Mouse (Mus musculus) thymus, adult 2 months (tissue): Measurements from ENCODE around the gene Donson.

Source experiments
- CTCF ChIP-seq: fragments of 200-500 bp; IDR thresholded peaks from 2 replicates; pipeline ENCODE4 v1.5.1; 2012; ENCODE audit warnings: mild to moderate bottlenecking, control low read depth, low read length, moderate library complexity, borderline replicate concordance; ENCODE audit not compliant: control insufficient read depth, poor library complexity, insufficient read depth; ENCODE audit errors: extremely low read depth
- POLR2A ChIP-seq: fragments of 200-500 bp; IDR thresholded peaks from 2 replicates; pipeline ENCODE4 v1.6.1; 2012; ENCODE audit warnings: mild to moderate bottlenecking, low read length, control low read depth, moderate library complexity; ENCODE audit not compliant: control insufficient read depth, poor library complexity, insufficient read depth; ENCODE audit errors: extremely low read depth

DNA sequence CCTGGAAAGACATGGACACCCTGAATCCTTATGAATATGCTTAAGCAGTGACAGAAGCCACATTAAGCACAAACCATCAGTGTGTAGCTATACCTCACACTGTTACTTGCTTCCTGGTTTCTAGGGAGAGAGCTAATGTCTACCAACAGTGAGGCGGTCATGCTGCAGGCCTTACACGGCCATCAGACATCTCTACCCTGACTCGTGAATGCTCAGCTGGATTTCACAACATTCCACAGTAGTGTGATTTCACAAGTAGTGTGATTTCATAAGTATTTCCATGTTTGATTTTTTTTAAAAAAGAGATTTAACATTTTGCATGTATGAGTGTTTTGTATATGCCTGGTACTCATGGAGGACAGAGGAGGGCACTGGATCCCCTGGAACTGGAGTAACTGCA, 59.9 kb downstream of the Donson start:
- TF ChIP-seq POLR2A (no peak), CTCF (no peak)
